Mouse (Mus musculus) kidney, adult 8-10 months (tissue): ENCODE results near the gene Apoc3.

Experiments
- DNase-seq, 2 experiments: peaks; one replicate each; pipeline ENCODE4 v3.0.0; 2022

Gene Apoc3

DNA sequence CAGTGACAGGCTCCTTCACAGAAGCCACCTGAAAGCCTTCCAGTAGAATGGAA is at the start of gene Apoc3:
Gene Apoc3, minus strand, starts transcription at position 41 of the 53 bp plus-strand sequence.
- no peak for DNase-seq

DNA sequence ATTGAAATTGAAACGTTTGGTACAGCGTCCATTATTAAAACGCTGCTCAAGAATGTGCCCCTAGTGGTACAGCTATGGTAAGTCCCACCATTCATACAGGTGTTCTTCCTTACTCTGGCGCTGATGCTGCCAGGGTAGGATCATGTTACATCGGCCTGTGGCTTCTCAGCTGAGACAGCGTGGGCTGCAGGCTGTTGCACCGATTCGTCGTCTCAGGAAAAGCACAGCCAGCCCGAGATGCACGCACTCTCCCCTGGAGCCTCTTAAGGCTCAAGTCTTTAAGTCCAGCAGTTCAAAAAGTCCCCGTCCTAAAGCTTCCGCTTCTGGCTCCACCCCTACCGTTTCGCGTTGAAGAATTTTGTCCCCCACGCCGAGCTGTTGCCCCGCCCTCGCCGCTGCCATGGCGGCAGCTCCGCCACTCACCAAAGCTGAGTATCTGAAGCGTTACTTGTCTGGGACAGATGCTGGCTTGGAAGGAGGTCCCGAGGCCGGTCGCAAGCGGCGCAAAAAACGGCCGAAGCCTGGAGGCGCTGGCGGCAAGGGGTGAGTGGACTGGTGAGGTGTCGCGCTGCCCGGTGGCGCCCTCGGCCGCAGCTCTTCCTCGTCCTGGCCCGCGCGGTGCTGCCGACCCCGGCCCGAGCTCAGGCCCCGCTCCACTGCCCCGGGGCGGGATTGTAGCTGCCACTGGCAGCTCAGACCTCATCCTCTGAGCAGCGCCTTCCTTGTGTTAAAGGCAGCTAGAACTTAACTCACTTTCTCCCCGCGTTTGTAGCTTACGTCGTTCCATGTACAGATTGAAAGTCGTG is 47.4 kb upstream of the Apoc3 start, which contains the start of gene Bud13:
Gene Bud13, plus strand, starts transcription at position 378 of the 806 bp plus-strand sequence.
- peak; percentile 89 to 94 for DNase-seq

DNA sequence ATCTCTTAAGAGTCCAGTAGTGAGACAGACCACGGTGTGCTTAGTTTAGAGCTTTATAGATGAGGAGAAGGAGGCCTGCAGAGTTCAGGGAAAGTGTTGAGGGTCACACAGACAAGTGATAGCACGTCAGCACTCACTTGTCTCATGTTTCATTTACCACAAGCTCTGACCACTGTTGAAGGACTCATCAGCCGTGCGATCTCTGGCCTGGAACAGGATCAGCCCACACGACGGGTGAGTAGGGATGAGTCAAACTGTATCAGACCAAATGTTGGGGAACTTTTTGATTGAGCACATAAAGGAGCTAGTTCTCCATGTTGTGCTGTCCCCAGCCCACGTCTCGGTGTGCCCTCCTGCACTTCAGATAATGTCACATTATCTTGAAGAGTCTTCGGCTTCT is 39.1 kb upstream of the Apoc3 start:
- DNase-seq, result no peak

DNA sequence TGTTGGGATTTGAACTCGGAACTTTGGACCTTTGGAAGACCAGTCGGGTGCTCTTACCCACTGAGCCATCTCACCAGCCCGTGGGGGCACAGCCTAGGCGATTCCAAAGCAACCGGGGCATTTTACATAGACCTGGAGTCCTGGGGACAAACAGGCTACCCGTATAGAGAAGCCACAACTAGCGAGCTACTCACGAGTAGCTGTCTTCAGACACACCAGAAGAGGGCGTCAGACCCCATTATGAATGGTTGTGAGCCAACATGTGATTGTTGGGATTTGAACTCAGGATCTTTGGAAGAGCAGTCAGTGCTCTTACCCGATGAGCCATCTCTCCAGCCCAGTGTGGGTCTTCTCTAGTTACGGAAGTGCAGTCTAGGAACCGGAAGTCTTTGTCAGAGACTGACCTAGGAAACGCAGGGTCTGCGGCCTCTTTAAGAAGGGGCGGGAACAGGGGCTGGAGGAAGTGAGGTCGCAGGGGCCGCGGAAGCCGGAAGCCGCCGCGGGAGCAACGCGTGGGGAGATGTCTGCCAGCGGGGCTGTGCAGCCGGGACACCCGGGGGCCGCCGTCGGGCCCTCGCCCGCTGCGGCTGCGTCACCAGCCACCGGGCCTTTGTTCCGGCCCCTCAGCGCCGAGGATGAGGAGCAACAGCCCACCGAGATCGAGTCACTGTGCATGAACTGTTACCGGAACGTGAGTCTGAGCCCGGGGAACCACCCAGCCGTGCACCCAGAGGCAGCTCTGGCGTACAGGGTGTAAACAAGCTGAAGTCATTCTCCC is 37.4 kb upstream of the Apoc3 start, which contains the start of gene Zpr1:
Gene Zpr1, plus strand, starts transcription at position 388 of the 778 bp plus-strand sequence.
- DNase-seq, result peak; percentile 90 to 91

DNA sequence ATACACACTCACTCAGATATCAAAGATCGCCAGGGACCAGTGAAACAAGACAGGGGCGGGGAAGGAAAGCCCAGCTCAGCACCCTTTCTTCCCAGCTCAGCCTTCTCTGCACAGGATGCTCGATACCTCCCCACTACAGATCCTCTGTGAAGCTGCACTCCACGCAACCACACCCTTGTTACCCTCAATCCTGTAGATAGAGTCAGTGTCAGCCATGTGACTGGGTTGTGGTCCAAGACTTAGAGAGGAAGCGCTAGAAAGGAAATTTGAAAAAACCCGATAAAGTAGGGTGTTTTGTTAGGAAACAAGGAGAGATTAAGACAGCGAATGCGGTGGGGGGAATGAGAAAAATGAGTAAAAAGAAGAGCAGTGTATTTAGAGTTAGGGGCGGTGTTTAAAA is 36.6 kb upstream of the Apoc3 start:
- DNase-seq, result no peak

DNA sequence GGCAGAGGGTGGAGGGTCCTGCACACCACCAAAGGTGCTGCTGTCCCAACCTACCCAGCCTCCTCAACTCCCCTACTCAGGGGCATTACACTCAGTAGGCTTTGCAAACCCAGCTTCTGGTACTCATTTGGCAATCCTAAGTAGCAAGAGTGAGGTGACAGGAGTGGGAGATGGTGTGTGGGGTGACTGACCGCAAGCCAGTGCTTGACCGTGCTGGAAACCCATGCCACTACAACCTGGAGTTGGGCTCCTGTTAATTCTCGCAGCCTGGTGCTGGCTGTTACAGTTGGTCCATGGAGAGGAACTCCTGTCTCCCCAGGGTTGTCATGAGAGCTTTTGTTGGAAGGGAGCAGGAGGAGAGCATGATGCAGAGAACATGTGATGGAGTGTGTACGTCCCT is 35.3 kb upstream of the Apoc3 start:
- no peak for DNase-seq

DNA sequence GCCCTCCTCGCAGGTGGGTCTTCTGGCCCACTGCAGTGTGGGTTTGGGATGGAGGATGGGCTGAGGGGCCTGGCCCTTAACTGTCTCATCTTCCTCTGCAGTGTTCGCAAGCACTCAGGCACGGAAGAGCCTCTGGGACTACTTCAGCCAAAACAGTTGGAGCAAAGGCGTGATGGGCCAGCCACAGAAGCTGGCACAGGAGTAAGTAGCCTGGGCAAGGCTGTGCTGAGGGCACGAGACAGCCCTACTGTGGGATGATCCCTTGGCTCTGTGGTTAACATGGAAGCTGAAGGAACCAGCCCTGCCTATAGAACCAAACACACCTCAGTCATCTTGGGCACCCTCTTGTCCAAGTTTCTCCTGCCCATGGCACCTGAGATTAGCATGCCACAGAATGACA is 33.7 kb upstream of the Apoc3 start:
- no peak for DNase-seq

DNA sequence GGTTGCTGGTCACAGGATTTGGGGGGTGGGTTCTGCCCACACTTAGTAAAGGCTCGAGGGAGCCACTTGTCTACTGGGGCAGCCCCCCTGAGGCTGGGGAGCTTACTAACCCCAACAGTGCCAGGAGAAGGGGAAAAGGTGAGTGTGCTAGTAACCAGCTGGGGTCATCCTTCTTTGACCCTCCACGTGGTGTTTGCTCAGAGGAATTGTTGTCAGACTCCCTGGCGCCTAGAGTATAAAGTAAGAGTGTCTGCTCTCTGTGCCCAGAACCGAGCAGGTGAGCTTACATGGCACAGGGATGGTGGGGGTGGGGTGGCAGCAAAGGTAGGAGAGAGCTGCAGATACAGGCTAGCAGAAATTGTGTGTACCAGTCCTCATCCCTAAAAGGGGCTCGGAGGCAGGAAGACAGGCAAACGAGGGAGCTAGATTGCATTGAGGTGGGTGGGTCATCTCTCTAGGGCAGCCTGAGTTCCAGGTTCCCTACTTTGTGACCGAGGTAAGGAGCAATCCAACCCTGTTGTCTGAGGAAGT is 33.0 kb upstream of the Apoc3 start, which contains the start of gene Apoa5:
Gene Apoa5, plus strand, starts transcription at position 291 of the 531 bp plus-strand sequence.
- no peak for DNase-seq

DNA sequence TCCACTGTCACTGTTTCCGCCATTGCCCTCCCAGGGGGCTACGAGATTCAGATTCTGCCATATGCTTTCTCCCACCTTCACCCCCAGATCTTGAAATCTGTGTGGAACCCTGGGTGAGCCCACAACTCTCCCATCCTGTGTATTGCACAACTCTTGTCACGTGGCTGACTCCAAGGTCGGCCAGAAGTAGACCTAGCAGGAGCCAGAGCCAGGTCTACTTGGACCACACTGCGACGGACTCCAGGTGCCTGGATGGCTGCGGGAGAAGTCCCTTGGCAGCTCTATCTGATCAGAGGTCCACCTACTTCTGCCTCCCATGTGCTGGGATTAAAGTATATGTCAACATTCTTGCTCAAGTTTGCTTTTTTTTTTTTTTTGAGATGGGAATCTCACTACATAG is 25.7 kb upstream of the Apoc3 start:
- DNase-seq, result peak in 1 of 2 experiments; percentile 32

DNA sequence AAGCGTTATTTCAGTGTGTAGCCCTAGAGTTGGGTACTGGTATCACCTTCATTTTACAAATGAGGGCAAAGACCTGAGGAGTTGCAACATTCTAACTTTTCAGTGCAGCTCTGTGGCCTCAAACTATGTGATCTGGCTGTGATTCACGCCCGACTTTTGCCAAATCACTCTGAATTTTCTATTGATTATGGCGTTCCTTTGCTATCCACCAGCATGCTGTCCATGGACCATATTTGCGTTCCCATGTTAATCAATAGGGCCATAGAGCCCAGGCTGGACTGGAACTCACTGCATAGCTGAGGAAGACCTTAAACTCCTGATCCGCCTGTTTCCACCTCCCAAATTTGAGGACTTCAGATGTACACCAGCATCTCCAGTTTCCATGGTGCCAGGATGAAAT is 23.7 kb upstream of the Apoc3 start:
- no peak for DNase-seq

DNA sequence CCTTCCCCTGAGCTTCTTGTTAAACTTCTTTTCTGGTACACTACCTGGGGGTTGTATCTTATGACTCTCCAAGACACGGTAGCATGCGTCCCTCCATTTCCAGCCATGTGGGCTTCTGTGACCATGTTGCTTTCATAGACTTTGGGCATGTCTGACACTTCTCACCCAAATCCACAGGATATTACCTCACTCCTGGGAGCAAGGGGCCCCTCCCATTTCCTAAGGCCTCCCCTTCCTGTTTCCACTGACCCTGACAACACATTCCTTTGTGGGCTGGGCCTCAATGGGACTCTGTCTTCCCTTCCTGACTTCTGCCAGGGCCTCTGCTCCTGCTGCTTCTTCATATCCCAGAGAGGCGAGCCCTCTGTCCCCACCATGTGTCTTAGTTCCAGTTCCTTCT is 22.1 kb upstream of the Apoc3 start:
- no peak for DNase-seq

DNA sequence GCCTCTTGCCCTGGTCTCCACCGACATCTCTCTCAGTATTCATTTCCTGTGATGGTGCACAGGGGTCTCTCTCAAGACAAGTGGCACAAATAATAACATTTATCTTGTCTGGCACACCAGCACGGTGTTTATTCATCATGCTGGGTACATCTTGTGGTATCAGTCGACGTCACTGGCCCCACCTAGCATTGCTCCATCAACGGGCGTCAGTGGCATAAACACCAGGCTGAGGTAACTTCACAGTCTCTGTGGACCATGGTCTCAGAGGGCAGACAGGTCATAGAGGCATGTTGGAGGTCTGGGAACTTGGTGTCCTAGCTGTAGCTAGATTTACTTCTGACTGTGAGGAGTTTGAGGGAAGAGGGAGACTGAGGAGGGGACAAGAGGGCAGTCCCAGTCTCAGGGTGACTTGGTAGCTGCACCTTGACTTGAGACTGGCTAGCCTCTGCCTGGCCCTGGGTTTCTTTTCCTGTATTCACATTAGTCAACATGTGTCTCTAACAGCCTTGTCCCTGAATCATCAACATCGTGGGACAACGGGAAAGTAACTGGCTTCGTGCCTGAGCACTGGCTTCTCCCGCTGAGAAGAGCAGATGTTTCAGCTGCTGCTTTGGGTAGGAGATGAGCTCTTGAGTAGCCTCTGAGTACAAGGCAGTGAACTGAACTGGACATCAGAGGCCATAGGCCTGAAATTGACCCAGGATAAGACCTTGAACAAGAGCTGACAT is 21.4 kb upstream of the Apoc3 start:
- DNase-seq, result no peak

DNA sequence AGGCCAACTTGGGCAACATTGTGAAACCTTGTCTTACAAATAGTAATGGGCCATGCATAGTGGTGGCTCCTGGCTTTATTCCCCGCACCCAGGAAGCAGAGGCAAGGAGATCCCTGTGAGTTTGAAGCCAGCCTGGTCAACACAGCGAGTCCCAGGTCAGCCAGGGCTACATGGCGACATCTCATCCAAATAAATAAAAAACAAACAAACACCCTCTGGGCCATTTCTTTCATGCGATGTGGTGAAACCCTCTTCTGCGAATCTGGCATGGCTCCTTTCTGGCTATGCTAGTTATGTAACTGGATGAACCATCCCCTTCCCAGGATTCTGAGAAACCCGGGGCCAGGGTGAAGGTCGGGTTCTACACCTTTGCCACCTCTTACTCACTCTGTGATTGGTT is 20.7 kb upstream of the Apoc3 start:
- DNase-seq, result no peak

DNA sequence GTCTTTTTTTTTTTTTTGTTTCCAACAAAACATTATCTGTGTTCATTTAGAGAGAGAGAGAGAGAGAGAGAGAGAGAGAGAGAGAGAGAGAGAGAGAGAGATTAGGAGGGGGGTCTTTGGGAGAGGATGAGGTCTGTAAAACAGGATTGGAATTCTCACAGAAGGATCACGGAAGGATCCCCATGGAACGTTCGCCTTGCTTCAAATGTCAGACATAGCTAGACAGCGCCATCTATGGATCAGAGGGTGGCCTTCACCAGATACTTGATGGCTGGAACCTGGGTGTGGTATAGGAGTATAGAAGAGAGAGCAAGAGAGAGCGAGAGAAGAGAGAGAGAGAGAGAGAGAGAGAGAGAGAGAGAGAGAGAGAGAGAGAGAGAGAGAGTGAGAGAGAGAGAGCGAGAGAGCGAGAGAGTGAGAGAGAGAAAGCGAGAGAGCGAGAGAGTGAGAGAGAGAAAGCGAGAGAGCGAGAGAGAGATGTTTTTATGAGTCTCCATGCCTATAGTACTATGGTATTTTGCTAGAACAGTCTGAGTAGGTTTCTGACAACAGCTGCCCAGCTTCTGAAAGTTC is 11.4 kb upstream of the Apoc3 start:
- DNase-seq, result peak; percentile 29 to 69

DNA sequence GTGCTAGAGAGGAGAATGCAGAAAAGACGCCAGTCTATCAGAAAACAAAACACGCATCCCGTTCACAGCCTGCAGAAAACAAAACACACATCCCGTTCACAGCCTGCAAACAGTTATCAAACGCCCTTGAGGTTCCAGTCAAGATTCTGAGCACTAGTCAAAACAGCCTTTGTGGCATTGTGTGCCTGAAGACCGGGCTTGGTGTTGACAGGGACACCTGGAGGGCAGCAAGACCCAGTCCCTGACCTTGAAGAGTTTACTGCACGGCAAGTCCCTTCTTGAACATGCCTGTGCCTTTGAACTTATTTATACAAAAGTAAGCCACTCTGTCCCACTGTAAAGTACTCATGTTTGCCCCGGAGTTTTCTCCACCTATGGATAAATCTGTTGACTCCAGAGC is 8.1 kb upstream of the Apoc3 start:
- DNase-seq, result no peak

DNA sequence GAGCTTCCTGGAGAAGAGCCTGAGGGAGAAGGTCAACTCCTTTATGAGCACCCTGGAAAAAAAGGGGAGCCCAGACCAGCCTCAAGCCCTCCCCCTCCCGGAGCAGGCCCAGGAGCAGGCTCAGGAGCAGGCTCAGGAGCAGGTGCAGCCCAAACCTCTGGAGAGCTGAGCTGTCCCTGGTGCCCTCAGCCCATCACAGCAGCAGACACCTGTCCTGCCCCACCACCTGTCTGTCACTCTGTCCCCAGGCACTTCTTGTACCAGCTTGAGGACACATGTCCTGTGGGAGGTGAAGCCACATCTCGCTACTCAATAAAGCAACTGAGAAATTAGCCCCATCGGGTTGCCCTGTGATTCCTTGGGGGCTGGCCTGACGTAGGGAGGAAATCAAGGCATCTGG is 7.7 kb upstream of the Apoc3 start:
- no peak for DNase-seq

DNA sequence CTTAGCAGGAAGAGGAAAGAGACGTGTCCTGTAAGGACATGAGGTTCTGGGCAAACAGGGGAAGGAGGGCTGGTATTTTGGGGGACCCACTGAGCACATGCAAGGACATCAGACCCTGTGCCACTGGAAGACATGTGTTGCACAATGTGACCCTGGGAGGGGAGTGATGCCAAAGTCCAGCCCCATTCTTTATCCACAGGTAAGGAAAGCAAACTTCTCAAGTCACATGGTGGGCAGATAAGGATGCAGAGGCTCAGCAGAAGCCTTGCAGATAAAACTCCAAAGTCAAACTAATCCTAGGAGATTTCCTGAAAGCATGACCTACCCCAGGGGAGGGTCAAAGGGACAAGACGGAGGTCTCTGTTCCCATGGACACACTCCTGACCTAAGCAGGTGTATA is 6.4 kb upstream of the Apoc3 start:
- DNase-seq, result no peak

DNA sequence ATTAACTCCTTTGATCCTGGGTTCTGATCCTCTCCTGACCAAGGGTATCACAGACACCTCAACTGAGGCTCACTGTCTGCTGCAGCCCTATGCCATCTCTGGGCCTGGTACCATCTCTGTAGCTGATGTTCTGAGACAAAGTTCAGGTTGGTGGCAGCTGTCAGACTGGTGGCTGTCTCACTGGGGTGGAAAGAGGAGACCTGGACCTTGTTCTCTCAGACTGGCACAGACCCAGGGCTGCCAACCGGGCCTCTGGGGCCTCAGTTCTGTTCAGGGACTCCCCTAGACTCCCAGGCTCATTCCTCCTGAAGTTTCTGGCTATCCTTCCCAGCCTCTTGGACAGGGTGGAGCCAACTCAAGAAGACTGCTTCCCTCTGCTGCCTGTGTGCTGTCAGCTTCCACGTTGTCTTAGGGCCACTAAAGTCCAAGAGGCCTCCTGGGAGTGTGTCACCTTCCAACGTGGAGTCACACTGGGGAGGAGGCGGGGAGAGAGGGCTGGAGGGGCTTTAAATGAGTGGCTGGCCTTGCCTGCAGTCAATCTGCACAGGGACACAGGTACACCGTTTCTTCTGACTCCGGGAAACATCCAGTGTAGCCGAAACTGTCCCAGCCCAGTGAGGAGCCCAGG is 5.2 kb upstream of the Apoc3 start, which contains the start of gene Apoa4:
Gene Apoa4, plus strand, starts transcription at position 171 of the 628 bp plus-strand sequence.
- peak in 1 of 2 experiments; percentile 41 for DNase-seq

DNA sequence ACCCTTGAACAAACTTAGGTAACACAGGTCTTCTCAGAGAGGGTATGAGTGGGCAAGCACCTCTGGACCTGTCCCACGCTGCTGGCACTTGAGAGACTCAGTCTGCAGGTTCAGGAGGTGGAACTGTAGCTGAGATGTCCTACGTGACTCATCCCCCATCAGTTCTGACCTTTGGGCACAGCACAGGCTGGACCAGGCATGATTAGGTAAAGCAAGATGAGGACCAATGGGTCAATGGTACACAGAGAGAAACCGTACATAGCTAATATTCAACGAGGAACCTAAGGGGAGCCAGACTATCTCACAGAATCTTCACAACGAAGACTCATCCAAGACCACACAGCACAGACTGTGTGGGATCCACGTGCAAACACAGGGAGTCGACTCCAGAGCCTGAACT is 3.4 kb upstream of the Apoc3 start:
- DNase-seq, result no peak

DNA sequence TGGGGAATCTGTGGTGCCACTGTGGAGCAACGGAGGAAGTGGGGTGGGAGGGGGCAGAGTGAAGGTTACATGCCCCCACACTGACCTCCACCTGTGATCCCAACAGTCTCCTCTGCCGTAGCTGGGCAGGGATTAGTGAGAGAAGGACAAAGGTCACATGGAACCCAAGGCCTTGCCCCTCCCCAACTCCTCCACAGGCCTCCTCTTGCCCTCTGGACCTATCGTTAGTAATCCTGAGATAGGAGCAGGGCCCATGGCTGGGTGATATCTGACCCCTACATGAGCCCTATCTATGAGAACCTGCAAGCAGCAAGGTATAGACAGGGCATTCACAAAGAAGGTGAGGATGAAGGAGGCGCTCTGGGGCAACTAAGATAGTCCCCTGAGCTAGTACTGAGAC is 213 bp upstream of the Apoc3 start:
- peak in 1 of 2 experiments; percentile 51 for DNase-seq

DNA sequence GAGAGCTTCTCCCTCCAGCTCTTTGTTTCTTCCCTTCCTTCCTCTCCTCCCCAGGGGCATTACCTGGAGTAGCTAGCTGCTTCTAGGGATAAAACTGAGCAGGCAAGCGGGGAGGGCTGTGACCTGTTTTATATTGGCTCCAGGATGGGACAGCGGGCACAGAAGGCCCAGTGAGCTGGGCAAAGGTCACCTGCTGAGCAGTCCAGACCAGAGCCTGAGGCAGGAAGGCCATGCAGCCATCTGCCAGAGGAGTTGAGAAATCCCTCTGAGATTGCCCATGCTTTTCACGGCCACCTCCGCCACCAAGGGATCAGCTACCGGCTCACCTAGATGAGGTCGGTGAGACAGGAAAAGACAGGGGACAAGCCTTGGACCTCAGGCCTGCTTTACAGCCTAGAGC is 240 bp downstream of the Apoc3 start:
- peak; percentile 69 to 70 for DNase-seq

DNA sequence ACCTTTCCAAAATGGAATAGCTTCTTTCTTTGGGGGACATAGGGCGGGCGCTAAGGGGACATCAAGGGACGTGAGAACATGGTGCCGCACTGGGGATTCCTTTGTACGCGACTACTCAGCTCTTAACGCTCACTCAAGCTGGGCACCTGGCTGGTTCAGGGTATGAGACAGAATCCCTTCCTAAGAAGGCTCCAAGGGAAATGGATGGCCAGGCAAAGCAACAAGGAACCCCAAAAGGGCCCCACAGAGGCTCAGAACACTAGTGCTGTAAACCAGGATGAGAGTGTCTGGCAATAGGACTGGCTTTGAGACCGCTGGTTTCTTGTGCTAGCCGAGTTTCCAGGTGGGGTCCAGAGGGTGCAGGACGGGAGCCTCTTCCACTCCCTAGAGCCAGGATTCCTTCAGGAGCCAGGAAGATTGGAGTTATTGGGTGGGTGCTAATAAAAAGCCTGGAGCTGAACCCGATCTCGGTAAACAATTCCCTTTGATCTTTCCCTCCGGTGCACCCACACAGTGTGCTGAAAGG is 4.9 kb downstream of the Apoc3 start:
- DNase-seq, result no peak
